Comparison of ENCODE assay signal across 9 mouse cellular contexts in the genomic region with DNA sequence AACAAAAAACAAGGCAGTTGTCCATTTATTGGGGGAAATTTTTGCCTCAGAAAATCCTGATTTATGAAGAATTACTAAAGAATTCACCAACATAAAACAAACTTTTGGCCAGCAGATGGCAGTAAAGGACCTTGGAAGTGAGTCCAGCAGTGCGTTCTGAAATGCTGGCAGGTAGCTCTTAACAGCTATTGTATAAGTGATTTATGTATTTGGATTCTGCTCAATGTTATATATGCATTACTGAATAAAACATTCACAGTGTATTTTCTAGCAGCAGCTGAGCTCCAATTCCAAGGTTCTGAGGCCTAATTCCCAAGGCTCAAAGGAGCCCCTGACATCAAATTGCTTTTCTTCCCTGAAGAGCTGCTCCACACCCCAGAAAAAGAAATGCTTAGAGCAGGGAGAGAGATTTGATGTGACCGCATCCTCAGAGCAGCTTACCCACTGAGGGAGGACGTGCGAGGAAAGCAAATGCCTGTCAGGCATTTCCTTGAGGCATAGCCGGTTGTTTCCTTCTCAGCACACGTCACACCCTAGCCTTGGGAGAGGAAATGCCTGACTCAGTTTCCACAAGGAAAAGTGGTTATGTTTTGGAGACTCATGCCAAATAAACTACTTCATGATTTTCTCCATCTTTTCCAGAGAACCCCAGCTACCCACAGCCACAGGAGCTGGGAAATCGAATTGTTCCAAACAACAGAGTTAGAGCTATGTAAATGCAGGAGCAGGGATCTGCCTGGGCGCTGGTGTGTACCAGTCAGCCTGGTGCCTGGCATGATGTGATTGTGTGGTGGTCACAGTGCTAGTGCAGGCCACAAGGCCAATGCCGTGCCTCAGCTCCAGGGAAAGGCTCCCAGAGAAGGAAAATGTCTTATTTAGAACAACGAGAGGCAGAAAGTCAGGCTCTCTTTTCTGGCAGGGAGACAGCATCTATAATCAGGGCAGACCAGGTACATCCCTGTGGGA.
DNase-seq lines count a peak whose midpoint lies in the region; ATAC-seq and TF ChIP-seq lines count a peak whose summit lies in the region.
"Had no signal": no experiment of that assay in that cellular context is flagged by ENCODE, and none has a peak within 500 bp of the region (broad histone marks: within the 10 kb centered on the region; RNA-seq: fewer than 3 reads in every experiment).

No protein-coding gene starts in this region.

- H3K4me1 ChIP-seq in kidney, embryonic 14.5 days (ENCODE audit: control insufficient read depth, insufficient read depth, low read length): no peaks in the 10 kb centered on the region
- H3K4me1 ChIP-seq in limb, embryonic 10.5 days: no peaks in the 10 kb centered on the region
- peaks cover 11% of the 10 kb centered on the region for H3K4me1 ChIP-seq in midbrain, postnatal 0 days (ENCODE audit: insufficient read depth, low read length)
- H3K4me1 ChIP-seq in stomach, postnatal 0 days (replicated peaks; ENCODE audit: control insufficient read depth, insufficient read depth): no peaks in the 10 kb centered on the region
- H3K4me1 ChIP-seq: embryonic facial prominence, embryonic 12.5 days had no signal

- H3K4me2 ChIP-seq in kidney, embryonic 14.5 days (replicated peaks; ENCODE audit: low read depth, low read length): no peak overlapping the region
- no peak overlapping the region for H3K4me2 ChIP-seq in midbrain, postnatal 0 days (ENCODE audit: low read depth, low read length, poor library complexity, severe bottlenecking)
- H3K4me2 ChIP-seq in stomach, postnatal 0 days (replicated peaks; ENCODE audit: low read depth): no peak overlapping the region
- H3K4me2 ChIP-seq: embryonic facial prominence, embryonic 12.5 days had no signal

- no peak for TF ChIP-seq EP300 in stomach, postnatal 0 days (optimal IDR thresholded peaks at IDR 0.05)

- H3K9me3 ChIP-seq in kidney, embryonic 14.5 days (ENCODE audit: control insufficient read depth, low read length): no peaks in the 10 kb centered on the region
- H3K9me3 ChIP-seq in limb, embryonic 10.5 days (replicated peaks): no peaks in the 10 kb centered on the region
- no peaks in the 10 kb centered on the region for H3K9me3 ChIP-seq in midbrain, postnatal 0 days (ENCODE audit: low read length)
- no peaks in the 10 kb centered on the region for H3K9me3 ChIP-seq in stomach, postnatal 0 days (ENCODE audit: control insufficient read depth, low read length)
- H3K9me3 ChIP-seq: embryonic facial prominence, embryonic 12.5 days had no signal

- WGBS in kidney, embryonic 14.5 days: 59% methylated on average over 10 of the region's 10 CpGs
- 67% methylated on average over 10 of the region's 10 CpGs for WGBS in limb, embryonic 10.5 days
- 25% methylated on average over 10 of the region's 10 CpGs for WGBS in midbrain, postnatal 0 days
- 50% methylated on average over 10 of the region's 10 CpGs for WGBS in stomach, postnatal 0 days

- TF ChIP-seq CTCF in midbrain, postnatal 0 days (IDR thresholded peaks at IDR 0.05): peak; percentile 83
- TF ChIP-seq CTCF in stomach, postnatal 0 days (IDR thresholded peaks at IDR 0.05; ENCODE audit: low read depth): peak; percentile 83

- H3K27ac ChIP-seq in kidney, embryonic 14.5 days (ENCODE audit: low read depth, low read length): no peak overlapping the region
- no peak overlapping the region for H3K27ac ChIP-seq in limb, embryonic 10.5 days
- peak overlapping the region; percentile 82 for H3K27ac ChIP-seq in midbrain, postnatal 0 days (ENCODE audit: low read depth, low read length)
- H3K27ac ChIP-seq in stomach, postnatal 0 days (replicated peaks): no peak overlapping the region
- H3K27ac ChIP-seq: embryonic facial prominence, embryonic 12.5 days had no signal

- peak; percentile 23 to 24 for DNase-seq in urinary bladder, adult 18-20 months (ENCODE audit: low spot score in 2 of 2)
- DNase-seq in urinary bladder, adult 2 months (ENCODE audit: low spot score): no peak
- peak; percentile 89 to 92 for DNase-seq in cerebellum, postnatal 14 days
- DNase-seq in frontal cortex, postnatal 36 days (ENCODE audit: low spot score in 2 of 2): peak; percentile 46 to 88
- DNase-seq in limb, embryonic 10.5 days (ENCODE audit: low spot score): peak; percentile 50
- DNase-seq in midbrain, postnatal 0 days (ENCODE audit: low spot score): peak; percentile 95
- peak; percentile 57 for DNase-seq in stomach, postnatal 0 days (ENCODE audit: low spot score)

- H3K4me3 ChIP-seq in kidney, embryonic 14.5 days (ENCODE audit: low read length): no peak overlapping the region
- H3K4me3 ChIP-seq in limb, embryonic 10.5 days: no peak overlapping the region
- no peak overlapping the region for H3K4me3 ChIP-seq in midbrain, postnatal 0 days (ENCODE audit: low read depth, low read length)
- no peak overlapping the region for H3K4me3 ChIP-seq in stomach, postnatal 0 days (ENCODE audit: low read depth, low read length)
- H3K4me3 ChIP-seq: embryonic facial prominence, embryonic 12.5 days had no signal

- peak; percentile 81; the same call in 1 of the 2 replicates for ATAC-seq in kidney, embryonic 14.5 days (ENCODE audit: low FRiP score, low TSS enrichment)
- peak; percentile 79 for ATAC-seq in midbrain, postnatal 0 days (ENCODE audit: low FRiP score)
- no peak for ATAC-seq in stomach, postnatal 0 days (ENCODE audit: low FRiP score, low TSS enrichment)

- H3K36me3 ChIP-seq in kidney, embryonic 14.5 days (ENCODE audit: control insufficient read depth, insufficient read depth, low read length): no peaks in the 10 kb centered on the region
- H3K36me3 ChIP-seq in limb, embryonic 10.5 days: no peaks in the 10 kb centered on the region
- H3K36me3 ChIP-seq in midbrain, postnatal 0 days (ENCODE audit: insufficient read depth, low read length): no peaks in the 10 kb centered on the region
- no peaks in the 10 kb centered on the region for H3K36me3 ChIP-seq in stomach, postnatal 0 days (ENCODE audit: control insufficient read depth, insufficient read depth, low read length)
- H3K36me3 ChIP-seq: embryonic facial prominence, embryonic 12.5 days had no signal

- no peak overlapping the region for H3K9ac ChIP-seq in kidney, embryonic 14.5 days (ENCODE audit: low read depth, low read length)
- H3K9ac ChIP-seq in midbrain, postnatal 0 days (replicated peaks; ENCODE audit: low read length, poor library complexity, severe bottlenecking): 0 out of 2 replicates have a peak overlapping the region, but pooled peaks have one; percentile 24
- no peak overlapping the region for H3K9ac ChIP-seq in stomach, postnatal 0 days (ENCODE audit: low read length)
- H3K9ac ChIP-seq: embryonic facial prominence, embryonic 12.5 days had no signal

- no peaks in the 10 kb centered on the region for H3K27me3 ChIP-seq in kidney, embryonic 14.5 days (ENCODE audit: control insufficient read depth, insufficient read depth, low read length)
- no peaks in the 10 kb centered on the region for H3K27me3 ChIP-seq in limb, embryonic 10.5 days (ENCODE audit: low read depth, poor library complexity, severe bottlenecking)
- no peaks in the 10 kb centered on the region for H3K27me3 ChIP-seq in midbrain, postnatal 0 days (ENCODE audit: insufficient read depth, low read length)
- H3K27me3 ChIP-seq in stomach, postnatal 0 days (ENCODE audit: control insufficient read depth, insufficient read depth, low read length): no peaks in the 10 kb centered on the region
- H3K27me3 ChIP-seq: embryonic facial prominence, embryonic 12.5 days had no signal
